Mouse (Mus musculus) G1E (cell line): ENCODE measurements around the gene Clasp1. TPM values are rescaled to one million over a fixed set of nuclear protein-coding genes. Genes with fewer than 3 reads are reported as not detected.

Experiments
- ATAC-seq: 2 replicates; pipeline ENCODE4 v1.8.0; 2016; ENCODE audit warnings: mild to moderate bottlenecking; ENCODE audit not compliant: insufficient number of reproducible peaks, poor library complexity, low FRiP score, severe bottlenecking; ENCODE audit errors: extremely low read depth
- DNase-seq: peaks from one replicate; pipeline ENCODE4 v3.0.0; 2012; ENCODE audit warnings: low spot score
- H3K27me3 ChIP-seq: 2 replicates; pipeline ENCODE4 v1.6.1; 2012; ENCODE audit warnings: mild to moderate bottlenecking, low read length, inconsistent platforms; ENCODE audit not compliant: insufficient read depth
- H3K36me3 ChIP-seq: replicated peaks from 2 replicates; pipeline ENCODE3; 2012; ENCODE audit warnings: mild to moderate bottlenecking, inconsistent platforms
- H3K4me1 ChIP-seq: 2 replicates; pipeline ENCODE4 v1.6.1; 2012; ENCODE audit warnings: low read depth, low read length, inconsistent platforms, mixed read lengths; ENCODE audit not compliant: insufficient read depth
- H3K4me3 ChIP-seq: 2 replicates; pipeline ENCODE4 v1.5.1; 2012; ENCODE audit warnings: low read depth, mild to moderate bottlenecking, inconsistent platforms, low read length, moderate library complexity, mixed read lengths
- H3K9me3 ChIP-seq: replicated peaks from 2 replicates; pipeline ENCODE4 v1.6.1; 2012; ENCODE audit warnings: inconsistent platforms
- CTCF ChIP-seq: IDR thresholded peaks from 2 replicates; pipeline ENCODE4 v1.5.1; 2012; ENCODE audit warnings: low read depth, low read length, inconsistent platforms, mixed read lengths
- GATA1 ChIP-seq: IDR thresholded peaks from 2 replicates; pipeline ENCODE4 v1.6.1; 2012; ENCODE audit warnings: borderline replicate concordance, low read length, inconsistent platforms, mixed read lengths
- GATA2 ChIP-seq: IDR thresholded peaks from 2 replicates; pipeline ENCODE4 v1.6.1; 2012; ENCODE audit warnings: low read depth, low read length, inconsistent platforms, borderline replicate concordance
- POLR2AphosphoS5 ChIP-seq: IDR thresholded peaks from 2 replicates; pipeline ENCODE4 v1.6.1; 2012; ENCODE audit warnings: low read depth, low read length, inconsistent platforms; ENCODE audit not compliant: insufficient replicate concordance
- TAL1 ChIP-seq: conservative IDR thresholded peaks from 2 replicates; pipeline ENCODE4 v1.6.1; 2012; ENCODE audit warnings: low read depth, low read length, inconsistent platforms, mixed read lengths
- polyA plus RNA-seq: library from polyadenylated mRNA; stranded (reverse); fragments of >175 nt; gene quantifications from 2 replicates; pipeline ENCODE4 v1.2.3, GENCODE M21; 2012
- total RNA-seq, 2 experiments: library from RNA; stranded (forward) in 1 of 2; stranded (reverse) in 1 of 2; fragments of 200-1000 nt in 1 of 2; fragments of >200 nt in 1 of 2; fragmentation: Nextera tagmentation in 1 of 2; gene quantifications; 2 replicates each; pipeline ENCODE4 v1.2.3; 2014 to 2017

Clasp1 gene
- total and polyA plus RNA-seq, 3 experiments, result 39.6 to 86.9 (median 51.2) TPM

DNA sequence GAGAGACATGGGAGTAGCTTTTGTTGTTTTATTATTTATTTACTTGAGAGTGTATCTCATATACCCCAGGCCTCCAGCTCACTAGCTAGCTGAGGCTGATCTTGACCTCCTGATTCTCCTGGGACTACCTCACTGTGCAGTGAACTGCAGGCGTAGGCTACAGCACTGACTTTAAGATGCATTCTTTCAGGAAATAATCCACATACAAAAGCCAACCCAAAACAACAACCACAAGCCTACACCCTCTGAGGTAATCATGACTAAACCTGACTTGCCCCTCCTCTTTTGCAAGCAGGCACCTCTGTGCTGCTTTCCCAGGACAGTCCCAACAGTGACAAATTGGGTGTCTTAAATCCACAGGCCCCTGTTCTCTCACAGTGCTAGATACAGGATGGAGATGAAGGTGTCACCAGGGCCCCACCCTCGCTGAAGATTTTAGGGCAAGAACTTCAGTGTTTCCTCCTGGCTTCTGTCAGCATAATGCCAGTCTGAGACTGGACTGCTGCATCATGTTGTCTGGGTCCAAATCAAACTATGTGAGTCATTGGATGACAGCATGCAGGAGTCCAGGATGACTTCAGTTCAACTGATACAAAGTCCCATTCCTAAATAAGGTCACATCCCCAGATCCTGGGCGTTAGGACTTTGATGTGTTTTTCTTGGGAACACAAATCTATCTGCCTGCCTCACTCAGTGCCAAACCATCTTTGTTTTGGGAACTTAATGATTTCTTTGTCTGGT lies 20.0 kb upstream of the Clasp1 start:
- DNase-seq (no peak), ATAC-seq (no peak)
- H3K9me3 ChIP-seq, result no peaks in the 10 kb centered on the region
- H3K4me3 ChIP-seq, result no peak overlapping the region
- no peak for TF ChIP-seq GATA2
- no peak for TF ChIP-seq POLR2AphosphoS5
- TF ChIP-seq TAL1, result no peak
- TF ChIP-seq CTCF, result no peak
- no peak for TF ChIP-seq GATA1
- H3K27me3 ChIP-seq, result peaks cover 8% of the 10 kb centered on the region; the same call in 1 of the 2 replicates
- H3K4me1 ChIP-seq, result peaks cover 5% of the 10 kb centered on the region; the same call in 1 of the 2 replicates
- H3K36me3 ChIP-seq, result no peaks in the 10 kb centered on the region

DNA sequence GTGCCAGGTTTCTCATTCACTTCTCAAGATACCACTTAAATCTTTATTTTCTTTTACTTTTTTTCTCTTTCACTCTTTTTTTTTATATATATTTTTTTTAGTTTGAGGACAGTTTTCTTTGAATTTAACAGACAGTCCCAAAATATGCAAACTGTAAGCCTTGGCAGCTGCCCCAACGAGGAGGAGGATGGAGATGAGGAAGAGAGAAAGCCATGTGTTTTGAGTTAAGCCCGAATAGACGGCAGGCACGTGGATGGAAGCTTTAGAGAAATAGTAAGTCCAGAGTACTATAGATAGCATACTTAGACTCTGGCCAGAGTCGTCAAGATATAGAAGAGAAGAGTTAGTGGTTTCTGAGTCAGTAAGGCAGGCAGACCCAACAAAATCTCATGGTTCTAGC lies 11.1 kb upstream of the Clasp1 start:
- Histone ChIP-seq H3K9me3 (no peaks in the 10 kb centered on the region), H3K4me3 (no peak overlapping the region), H3K4me1 (no peaks in the 10 kb centered on the region; the same call in 1 of the 2 replicates), H3K36me3 (peaks cover 2% of the 10 kb centered on the region), H3K27me3 (peaks cover 4% of the 10 kb centered on the region; the same call in 1 of the 2 replicates)
- ATAC-seq (no peak), DNase-seq (no peak)
- TF ChIP-seq POLR2AphosphoS5 (no peak), GATA1 (no peak), TAL1 (no peak), CTCF (no peak)

DNA sequence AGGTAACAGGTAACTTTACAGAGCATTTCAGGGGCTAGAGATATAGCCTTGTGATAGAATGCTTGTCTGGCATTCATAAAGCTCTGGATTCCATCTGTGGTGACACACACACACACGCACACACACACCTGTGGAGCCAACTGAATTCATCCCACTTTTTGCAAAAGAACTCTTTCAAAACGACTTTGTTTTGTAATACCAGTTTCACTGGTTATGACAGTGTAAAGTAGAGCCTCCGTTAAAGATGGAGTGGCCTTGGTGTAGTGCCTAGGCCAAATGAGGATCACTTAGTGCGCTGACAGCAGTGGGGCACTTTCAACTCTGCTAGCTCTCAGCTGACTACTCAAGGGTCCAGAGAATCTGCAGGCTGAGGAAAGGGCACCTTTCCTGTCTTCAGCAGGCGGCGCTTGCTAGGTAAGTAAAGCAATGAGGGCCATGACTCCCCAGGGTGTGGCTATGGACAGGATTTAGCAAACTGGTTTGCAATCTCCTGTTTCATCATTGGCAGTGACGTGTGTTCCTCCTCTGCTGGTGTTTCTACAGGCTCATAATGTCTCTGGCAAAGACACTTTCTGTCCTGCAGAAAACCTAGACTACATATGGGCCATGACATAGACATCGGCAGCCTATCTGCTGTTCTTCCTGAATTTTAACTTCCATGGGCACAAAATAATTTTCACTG lies 8.6 kb upstream of the Clasp1 start:
- TF ChIP-seq GATA2 (no peak), CTCF (no peak), POLR2AphosphoS5 (no peak), GATA1 (no peak), TAL1 (no peak)
- ATAC-seq (no peak), DNase-seq (no peak)
- no peaks in the 10 kb centered on the region; the same call in 1 of the 2 replicates for H3K4me1 ChIP-seq
- peaks cover 12% of the 10 kb centered on the region for H3K36me3 ChIP-seq
- H3K9me3 ChIP-seq, result no peaks in the 10 kb centered on the region
- H3K27me3 ChIP-seq, result peaks cover 4% of the 10 kb centered on the region; the same call in 1 of the 2 replicates
- no peak overlapping the region for H3K4me3 ChIP-seq

DNA sequence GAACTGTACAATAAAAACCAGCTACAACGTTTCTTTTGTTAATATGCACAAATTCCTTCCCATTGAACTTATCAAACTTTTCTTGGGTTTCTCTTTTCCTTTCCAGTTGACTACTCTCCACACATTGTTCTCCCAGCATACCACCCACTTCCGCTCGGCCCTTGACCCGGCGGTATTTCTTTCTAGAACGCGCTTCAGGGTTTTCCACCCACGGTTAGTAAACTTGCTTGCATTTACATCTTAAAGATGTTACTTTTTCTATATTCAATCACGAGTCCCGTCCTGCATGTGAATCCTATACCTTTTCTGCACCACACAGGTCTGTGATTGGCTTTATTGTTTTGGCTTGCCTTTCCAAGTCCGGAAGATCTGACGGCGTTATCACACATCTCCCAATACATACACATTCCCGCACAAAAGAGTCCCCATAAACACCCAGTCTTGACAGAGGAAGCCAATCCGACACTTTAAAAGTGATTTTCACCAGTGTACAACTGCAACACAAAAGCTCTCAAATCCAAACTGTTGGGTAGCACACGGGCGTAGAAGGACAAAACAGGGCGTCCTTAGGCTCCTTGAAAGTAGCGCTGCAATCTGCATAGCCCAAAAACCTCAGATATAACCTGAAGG lies 616 bp upstream of the Clasp1 start:
- ATAC-seq (peak; percentile 52), DNase-seq (peak; percentile 68)
- Histone ChIP-seq H3K4me3 (peak overlapping the region; percentile 78), H3K27me3 (no peaks in the 10 kb centered on the region), H3K36me3 (peaks cover 30% of the 10 kb centered on the region), H3K4me1 (peaks cover 22% of the 10 kb centered on the region), H3K9me3 (no peaks in the 10 kb centered on the region)
- no peak for TF ChIP-seq CTCF
- no peak for TF ChIP-seq GATA2
- TF ChIP-seq GATA1, result no peak

DNA sequence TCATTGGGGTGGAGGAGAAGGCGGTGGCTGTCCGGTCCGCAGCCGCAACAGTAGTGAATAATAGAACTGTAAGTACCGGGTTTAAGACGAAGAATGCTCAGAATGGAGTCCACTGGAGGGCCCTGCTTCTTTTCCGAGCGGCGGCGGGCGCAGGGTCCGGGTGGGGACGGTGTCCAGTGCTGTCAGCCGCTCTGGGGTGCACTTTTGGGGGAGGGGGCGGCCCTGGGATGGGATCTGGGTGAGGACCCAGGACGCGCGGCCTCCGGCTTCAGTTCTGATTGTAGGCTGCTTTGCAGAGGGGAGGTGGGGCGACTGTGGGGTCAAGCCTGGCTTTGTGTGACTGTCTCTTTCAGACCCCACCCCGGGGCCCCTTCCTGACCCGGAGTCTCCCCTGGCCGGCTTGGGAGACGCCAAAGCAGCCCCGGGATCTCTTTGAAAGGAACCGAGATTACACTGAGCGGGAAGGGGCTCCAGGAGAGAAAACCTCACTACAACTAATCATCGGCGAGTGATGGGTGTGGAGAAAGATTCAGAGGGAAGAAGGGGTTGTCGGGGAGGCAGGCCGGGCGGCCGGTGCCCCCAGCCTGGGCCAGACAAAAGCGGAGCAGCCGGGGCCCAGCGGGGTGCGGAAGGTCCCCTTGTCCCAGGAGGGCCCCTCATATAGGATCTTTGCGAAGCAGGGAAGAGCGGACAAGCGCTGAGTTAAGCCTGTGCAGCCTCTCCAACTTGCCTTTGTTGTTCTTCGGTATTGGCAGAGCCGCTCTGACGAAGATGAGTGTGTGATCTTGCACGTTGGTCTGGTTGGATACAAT lies 802 bp downstream of the Clasp1 start:
- no peak for TF ChIP-seq CTCF
- no peak for TF ChIP-seq GATA2
- no peak for TF ChIP-seq POLR2AphosphoS5
- no peak for TF ChIP-seq TAL1
- peak overlapping the region; percentile 78 for H3K4me3 ChIP-seq
- no peaks in the 10 kb centered on the region for H3K9me3 ChIP-seq
- H3K36me3 ChIP-seq, result peaks cover 37% of the 10 kb centered on the region
- H3K4me1 ChIP-seq, result peaks cover 27% of the 10 kb centered on the region
- peak; percentile 68 for DNase-seq
- ATAC-seq, result 0 out of 2 replicates have a peak, but pooled peaks have one; percentile 3
- H3K27me3 ChIP-seq, result no peaks in the 10 kb centered on the region

DNA sequence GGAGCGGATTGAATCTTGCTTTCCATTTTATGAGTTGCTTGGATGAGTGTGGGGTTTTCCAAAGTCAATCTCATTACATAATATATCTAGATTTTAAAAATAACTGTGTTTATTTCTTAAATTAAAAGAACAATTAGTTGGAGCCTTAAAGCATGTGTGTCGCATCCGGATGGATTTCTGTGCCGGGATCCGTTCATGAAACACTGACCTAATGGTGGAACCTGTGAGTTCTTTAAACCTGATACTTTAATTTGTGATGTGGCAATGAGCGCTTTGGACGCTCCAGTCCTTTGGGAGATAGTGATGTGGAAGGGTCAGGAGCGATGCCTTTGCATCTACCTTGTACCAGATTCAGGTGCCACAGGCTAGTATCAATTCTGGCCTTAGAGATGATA lies 1.4 kb downstream of the Clasp1 start:
- peaks cover 41% of the 10 kb centered on the region for H3K36me3 ChIP-seq
- no peaks in the 10 kb centered on the region for H3K27me3 ChIP-seq
- no peak for DNase-seq
- no peak for ATAC-seq
- no peaks in the 10 kb centered on the region for H3K9me3 ChIP-seq
- TF ChIP-seq GATA2, result no peak
- TF ChIP-seq GATA1, result no peak
- TF ChIP-seq TAL1, result no peak
- TF ChIP-seq POLR2AphosphoS5, result no peak
- TF ChIP-seq CTCF, result no peak
- H3K4me1 ChIP-seq, result peaks cover 29% of the 10 kb centered on the region
- peak overlapping the region; percentile 78 for H3K4me3 ChIP-seq
